Comparison of ENCODE assay signal across 8 mouse cellular contexts in the genomic region with DNA sequence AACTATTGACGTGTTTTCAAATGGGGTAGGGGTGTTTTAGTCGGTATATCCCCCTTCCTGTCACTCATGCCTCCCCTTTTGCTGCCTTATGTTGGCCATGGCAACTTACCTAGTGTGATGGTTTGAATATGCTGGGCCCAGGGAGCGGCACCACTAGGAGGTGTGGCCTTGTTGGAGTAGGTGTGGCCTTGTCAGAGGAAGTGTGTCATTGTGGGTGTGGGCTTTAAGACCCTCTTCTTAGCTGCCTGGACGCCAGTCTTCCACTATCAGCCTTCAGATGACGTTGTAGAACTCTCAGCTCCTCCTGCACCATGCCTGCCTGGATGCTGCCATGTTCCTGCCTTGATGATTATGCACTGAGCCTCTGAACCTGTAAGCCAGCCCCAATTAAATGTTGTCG. TPM values are rescaled to one million over a fixed set of nuclear protein-coding genes. Genes with fewer than 3 reads are reported as not detected.
DNase-seq lines count a peak whose midpoint lies in the region; ATAC-seq and TF ChIP-seq lines count a peak whose summit lies in the region.

A gene (minus strand): TSS at position 162 of the 400 bp plus-strand sequence.

- DNase-seq in adrenal gland, adult 18-20 months (ENCODE audit: low spot score in 2 of 2) = no peak
- no peak for DNase-seq in adrenal gland, adult (ENCODE audit: inconsistent age in 2 of 2, low spot score in 1 of 2)
- DNase-seq in G1E (ENCODE audit: low spot score) = no peak
- DNase-seq in forebrain, postnatal 0 days = no peak
- DNase-seq in ovary, adult 18-20 months (ENCODE audit: low spot score) = no peak
- DNase-seq in urinary bladder, postnatal 14 days (ENCODE audit: low spot score) = no peak

- peaks cover 9% of the 10 kb centered on the region for H3K27me3 ChIP-seq in G1E (ENCODE audit: insufficient read depth, low read length)
- no peaks in the 10 kb centered on the region for H3K27me3 ChIP-seq in forebrain, postnatal 0 days (ENCODE audit: insufficient read depth, low read length)
- no peaks in the 10 kb centered on the region for H3K27me3 ChIP-seq in hindbrain, embryonic 15.5 days
- H3K27me3 ChIP-seq in midbrain, embryonic 12.5 days = no peaks in the 10 kb centered on the region

- H3K4me1 ChIP-seq in G1E (ENCODE audit: insufficient read depth, low read depth, low read length) = peaks cover 28% of the 10 kb centered on the region
- no peaks in the 10 kb centered on the region for H3K4me1 ChIP-seq in forebrain, postnatal 0 days (ENCODE audit: insufficient read depth)
- H3K4me1 ChIP-seq in hindbrain, embryonic 15.5 days (replicated peaks) = 0 out of 2 replicates have a peak, but pooled peaks cover 3% of the 10 kb centered on the region
- H3K4me1 ChIP-seq in midbrain, embryonic 12.5 days = no peaks in the 10 kb centered on the region

- no peak within 1 kb of the TSS for H3K4me2 ChIP-seq in forebrain, postnatal 0 days (ENCODE audit: low read depth)
- H3K4me2 ChIP-seq in hindbrain, embryonic 15.5 days = no peak within 1 kb of the TSS
- no peak within 1 kb of the TSS for H3K4me2 ChIP-seq in midbrain, embryonic 12.5 days (replicated peaks)

- no peaks in the 10 kb centered on the region for H3K9me3 ChIP-seq in G1E (replicated peaks)
- H3K9me3 ChIP-seq in forebrain, postnatal 0 days (ENCODE audit: low read length) = no peaks in the 10 kb centered on the region
- no peaks in the 10 kb centered on the region for H3K9me3 ChIP-seq in hindbrain, embryonic 15.5 days
- H3K9me3 ChIP-seq in midbrain, embryonic 12.5 days = no peaks in the 10 kb centered on the region

- H3K36me3 ChIP-seq in G1E (replicated peaks) = no peaks in the 10 kb centered on the region
- no peaks in the 10 kb centered on the region for H3K36me3 ChIP-seq in forebrain, postnatal 0 days (ENCODE audit: insufficient read depth)
- no peaks in the 10 kb centered on the region for H3K36me3 ChIP-seq in hindbrain, embryonic 15.5 days
- no peaks in the 10 kb centered on the region for H3K36me3 ChIP-seq in midbrain, embryonic 12.5 days

- TF ChIP-seq CTCF in G1E (IDR thresholded peaks at IDR 0.05; ENCODE audit: low read depth, low read length) = no peak
- TF ChIP-seq CTCF in forebrain, postnatal 0 days (IDR thresholded peaks at IDR 0.05; ENCODE audit: low read depth) = no peak

- H3K4me3 ChIP-seq in G1E (ENCODE audit: low read depth, low read length) = no peak within 1 kb of the TSS
- no peak within 1 kb of the TSS for H3K4me3 ChIP-seq in forebrain, postnatal 0 days (ENCODE audit: low read depth, low read length)
- H3K4me3 ChIP-seq in hindbrain, embryonic 15.5 days = no peak within 1 kb of the TSS
- no peak within 1 kb of the TSS for H3K4me3 ChIP-seq in midbrain, embryonic 12.5 days

- no peak within 1 kb of the TSS for H3K9ac ChIP-seq in forebrain, postnatal 0 days
- H3K9ac ChIP-seq in hindbrain, embryonic 15.5 days = no peak within 1 kb of the TSS
- H3K9ac ChIP-seq in midbrain, embryonic 12.5 days (replicated peaks) = no peak within 1 kb of the TSS

- no peak for ATAC-seq in G1E (ENCODE audit: extremely low read depth, insufficient number of reproducible peaks, low FRiP score, poor library complexity, severe bottlenecking)
- no peak for ATAC-seq in forebrain, postnatal 0 days
- ATAC-seq in hindbrain, embryonic 15.5 days (ENCODE audit: low FRiP score, low read depth) = no peak
- no peak for ATAC-seq in midbrain, embryonic 12.5 days (ENCODE audit: low FRiP score, low read depth)

- H3K27ac ChIP-seq in forebrain, postnatal 0 days (ENCODE audit: low read depth, low read length) = no peak within 1 kb of the TSS
- H3K27ac ChIP-seq in hindbrain, embryonic 15.5 days (replicated peaks) = no peak within 1 kb of the TSS
- no peak within 1 kb of the TSS for H3K27ac ChIP-seq in midbrain, embryonic 12.5 days (replicated peaks)

- 66% methylated on average over 6 of the region's 6 CpGs for WGBS in forebrain, postnatal 0 days
- WGBS in hindbrain, embryonic 15.5 days = 70% methylated on average over 6 of the region's 6 CpGs
- WGBS in midbrain, embryonic 12.5 days = 70% methylated on average over 6 of the region's 6 CpGs

RNA-seq across cellular contexts. Expression of the gene that starts here (rescaled TPM):
- total RNA-seq in adrenal gland, adult 18-20 months (2021) = 10 to 100 TPM; 14.8 to 26.7 TPM
- total RNA-seq in G1E (2014; fragmentation: Nextera tagmentation) (12.3 and 12.7 TPM in 2 replicates), G1E (2017) (16.1 and 16.4 TPM in 2 replicates)
- 14.2 and 14.4 TPM in 2 replicates for polyA plus RNA-seq in G1E (2012)
- total RNA-seq in forebrain, postnatal 0 days (2014; rRNA removed) = 72.3 and 83.8 TPM in 2 replicates
- polyA plus RNA-seq in forebrain, postnatal 0 days (2015; fragmentation: Nextera tagmentation; extraction: Ambion mirVana) = 50.3 and 52.2 TPM in 2 replicates
- polyA plus RNA-seq in hindbrain, embryonic 15.5 days (2015; fragmentation: Nextera tagmentation; extraction: Ambion mirVana) = 73.3 and 79.7 TPM in 2 replicates
- 42.1 and 42.8 TPM in 2 replicates for polyA plus RNA-seq in midbrain, embryonic 12.5 days (2016; fragmentation: Nextera tagmentation; extraction: Ambion mirVana)
